Mouse (Mus musculus) lung, adult 2 months (tissue): Measurements from ENCODE around the gene Ampd3.

ENCODE experiments used
- CTCF ChIP-seq: fragments of 200-500 bp; IDR thresholded peaks from 2 replicates; pipeline ENCODE4 v1.5.1; 2011; ENCODE audit warnings: mild to moderate bottlenecking, low read length, control low read depth; ENCODE audit not compliant: insufficient read depth
- POLR2A ChIP-seq: fragments of 200-500 bp; IDR thresholded peaks from 2 replicates; pipeline ENCODE4 v1.6.1; 2011; ENCODE audit warnings: low read depth, mild to moderate bottlenecking, control low read depth, low read length, borderline replicate concordance; ENCODE audit errors: extremely low read depth

GRCm38 (mm10) chr7:110797722-110798409 is 29.9 kb downstream of the Ampd3 start:
- no peak for TF ChIP-seq CTCF
- no peak for TF ChIP-seq POLR2A
